Mouse (Mus musculus) Patski (cell line): ENCODE data around the gene Slc30a2. TPM values are rescaled to one million over a fixed set of nuclear protein-coding genes. Genes with fewer than 3 reads are reported as not detected.
"Not testable (repeated sequence)": the region's sequence is repeated elsewhere in the genome, so short reads cannot be mapped to it uniquely, and the experiment has no call there.

Source experiments
- ATAC-seq: fragments of 100-300 bp; one replicate; pipeline ENCODE4 v1.8.0; 2021
- CTCF ChIA-PET: fragments of 350-600 bp; sonication (Branson Sonifier 250); formaldehyde crosslinking; loops from one replicate; lab custom pipeline; 2022; ENCODE audit warnings: inconsistent platforms; lab: Charles Lee
- POLR2A ChIA-PET: fragments of 350-600 bp; sonication (Branson Sonifier 250); formaldehyde crosslinking; loops from one replicate; lab custom pipeline; 2022; ENCODE audit warnings: antibody characterized with exemption, inconsistent platforms; lab: Charles Lee
- DNase-seq: peaks from one replicate; pipeline ENCODE4 v3.0.0-alpha.2; 2011; ENCODE audit warnings: low read depth, low spot score
- H3K27me3 ChIP-seq: fragments of 371-371 bp; one replicate; pipeline ENCODE4 v1.5.1; 2021
- CTCF ChIP-seq: fragments of 100-300 bp; IDR thresholded peaks from one replicate; pipeline ENCODE4 v1.5.1; 2021
- in situ Hi-C: fragments of 300-500 bp; cut with MboI; formaldehyde crosslinking; loops from 3 replicates; pipeline ENCODE4 v1.11.1; 2018; ENCODE audit warnings: low pct_unique_long_range_greater_than_20kb, mixed read lengths
- polyA plus RNA-seq: library from polyadenylated mRNA; unstranded; gene quantifications from one replicate; pipeline ENCODE4 v1.2.3, GENCODE M21; 2021

The Slc30a2 gene
- not detected for polyA plus RNA-seq

GRCm38 (mm10) chr4:134343071-134344031, at the start of gene Slc30a2:
Slc30a2 (plus strand) TSS chr4:134343181.
- H3K27me3 ChIP-seq = no peaks in the 10 kb centered on the region
- ATAC-seq (no peak), DNase-seq (no peak)
- ChIA-PET POLR2A (no interaction called here), CTCF (no interaction called here)
- in situ Hi-C loops = no loop called here
- no peak for TF ChIP-seq CTCF

GRCm38 (mm10) chr4:134293692-134294163, 49.3 kb upstream of the Slc30a2 start:
- H3K27me3 ChIP-seq = no peaks in the 10 kb centered on the region
- TF ChIP-seq CTCF = no peak
- in situ Hi-C loops = loop anchor here (10.0 kb wide), 2 partner anchors 199 to 259 kb away; partner anchors contain the start of gene Cd52
- POLR2A ChIA-PET = interaction anchor here (1.0 kb wide), 1 partner anchor 45 kb away, joined by 3 read pairs; no protein-coding TSS in a partner anchor
- ATAC-seq (no peak), DNase-seq (no peak)
- CTCF ChIA-PET = interaction anchor here (1.6 kb wide), 1 partner anchor 58 kb away, joined by 8 read pairs; no protein-coding TSS in a partner anchor

GRCm38 (mm10) chr4:134296096-134296495, 46.9 kb upstream of the Slc30a2 start:
- ATAC-seq, DNase-seq, CTCF ChIA-PET, H3K27me3 ChIP-seq: not testable (repeated sequence)
- in situ Hi-C loops = loop anchor here (10.0 kb wide), 2 partner anchors 201 to 261 kb away; partner anchors contain the start of gene Cd52
- POLR2A ChIA-PET = interaction anchor here (0.6 kb wide), 1 partner anchor 108 kb away, joined by 5 read pairs; no protein-coding TSS in a partner anchor

- no peak for ATAC-seq
- CTCF ChIA-PET = no interaction called here
- H3K27me3 ChIP-seq = no peaks in the 10 kb centered on the region
- POLR2A ChIA-PET = interaction anchor here (0.6 kb wide), 1 partner anchor 108 kb away, joined by 5 read pairs; no protein-coding TSS in a partner anchor
- TF ChIP-seq CTCF = no peak
- no peak for DNase-seq
- in situ Hi-C loops = loop anchor here (10.0 kb wide), 2 partner anchors 202 to 262 kb away; partner anchors contain the start of gene Cd52
Observed at GRCm38 (mm10) chr4:134296523-134296922, 46.5 kb upstream of the Slc30a2 start.

GRCm38 (mm10) chr4:134297369-134297768, 45.6 kb upstream of the Slc30a2 start:
- POLR2A ChIA-PET = no interaction called here
- TF ChIP-seq CTCF = no peak
- no peak for ATAC-seq

GRCm38 (mm10) chr4:134298626-134299497, 44.1 kb upstream of the Slc30a2 start:
- in situ Hi-C loops = loop anchor here (10.0 kb wide), 2 partner anchors 204 to 264 kb away; partner anchors contain the start of gene Cd52
- ATAC-seq (no peak), DNase-seq (no peak)
- no peaks in the 10 kb centered on the region for H3K27me3 ChIP-seq
- ChIA-PET POLR2A (no interaction called here), CTCF (no interaction called here)
- no peak for TF ChIP-seq CTCF

More at GRCm38 (mm10) chr4:134297369-134297768, 45.6 kb upstream of the Slc30a2 start:
- H3K27me3 ChIP-seq = no peaks in the 10 kb centered on the region
- DNase-seq = no peak
- in situ Hi-C loops = loop anchor here (10.0 kb wide), 2 partner anchors 203 to 263 kb away; partner anchors contain the start of gene Cd52
- CTCF ChIA-PET = no interaction called here

GRCm38 (mm10) chr4:134299498-134299810, 43.5 kb upstream of the Slc30a2 start:
- no peak for ATAC-seq
- in situ Hi-C loops = loop anchor here (10.0 kb wide), 2 partner anchors 205 to 265 kb away; partner anchors contain the start of gene Cd52
- CTCF ChIA-PET = no interaction called here
- DNase-seq = no peak
- TF ChIP-seq CTCF = no peak
- POLR2A ChIA-PET = interaction anchor here (0.6 kb wide), 1 partner anchor 73 kb away, joined by 8 read pairs; no protein-coding TSS in a partner anchor
- H3K27me3 ChIP-seq = no peaks in the 10 kb centered on the region

GRCm38 (mm10) chr4:134300316-134300715, 42.7 kb upstream of the Slc30a2 start:
- DNase-seq (no peak), ATAC-seq (no peak)
- ChIA-PET CTCF (interaction anchor here (1.3 kb wide), 1 partner anchor 7 kb away, joined by 4 read pairs; no protein-coding TSS in a partner anchor), POLR2A (interaction anchor here (0.7 kb wide), 1 partner anchor 33 kb away, joined by 3 read pairs; no protein-coding TSS in a partner anchor)
- no peaks in the 10 kb centered on the region for H3K27me3 ChIP-seq
- no peak for TF ChIP-seq CTCF
- in situ Hi-C loops = no loop called here

GRCm38 (mm10) chr4:134302084-134302483, 40.9 kb upstream of the Slc30a2 start:
- TF ChIP-seq CTCF = no peak
- no peaks in the 10 kb centered on the region for H3K27me3 ChIP-seq
- in situ Hi-C loops = no loop called here
- CTCF ChIA-PET = no interaction called here
- DNase-seq (no peak), ATAC-seq (no peak)
- POLR2A ChIA-PET = no interaction called here
